Mouse (Mus musculus) E14TG2a.4 (cell line): ENCODE measurements around the gene Dcun1d3.

Experiments used
- CTCF ChIP-seq: conservative IDR thresholded peaks from 2 replicates; pipeline ENCODE4 v1.5.1; 2014; ENCODE audit warnings: low read length
- NANOG ChIP-seq: IDR thresholded peaks from 2 replicates; pipeline ENCODE4 v1.6.1; 2014; ENCODE audit warnings: borderline replicate concordance, low read length, mixed read lengths

DNA sequence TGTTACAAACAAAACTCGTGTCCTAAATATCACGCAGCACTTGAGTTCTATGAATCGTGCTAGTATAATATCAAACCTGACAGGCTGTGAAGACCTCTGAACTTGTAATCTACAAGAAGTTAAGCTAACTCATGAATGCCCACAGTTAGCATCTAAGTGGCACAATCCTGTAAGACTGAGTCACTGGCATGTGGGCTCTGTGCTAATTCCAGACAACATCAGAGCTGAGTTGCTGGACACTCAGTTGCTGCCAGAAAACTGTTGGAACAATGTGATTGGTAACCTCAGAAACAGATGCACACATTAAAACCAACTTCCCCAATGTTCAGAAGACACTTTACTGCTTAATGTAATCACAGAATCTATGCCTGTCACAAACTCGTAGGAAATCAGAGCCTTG lies 8.2 kb downstream of the Dcun1d3 start:
- no peak for TF ChIP-seq CTCF
- TF ChIP-seq NANOG = no peak
